Mouse (Mus musculus) kidney, embryonic 14.5 days (tissue): ENCODE measurements around the gene Ripply1. TPM values are rescaled to one million over a fixed set of nuclear protein-coding genes. Genes with fewer than 3 reads are reported as not detected.

Source experiments
- polyA plus RNA-seq: library from polyadenylated mRNA; unstranded; fragments of >200 nt; fragmentation: Nextera tagmentation; extraction: Ambion mirVana; gene quantifications from 2 replicates; pipeline ENCODE4 v1.2.1, GENCODE M21; 2014

Gene Ripply1
- polyA plus RNA-seq, 1 experiment from 2014 or later: not detected

Other genes with a start within 250 kb of the Ripply1 start
- 27.7 and 31.3 TPM in 2 replicates for gene Rnf128, start 219.0 kb downstream of the Ripply1 start, polyA plus RNA-seq
- gene Tbc1d8b, start 97.4 kb downstream of the Ripply1 start, polyA plus RNA-seq: 1.3 and 1.5 TPM in 2 replicates
- gene Gm15013, start 67.9 kb downstream of the Ripply1 start, polyA plus RNA-seq: 0.34 TPM in 1 of 2 replicates, not detected in the other
- 5.0 and 5.2 TPM in 2 replicates for gene Cldn2, start 18.5 kb upstream of the Ripply1 start, polyA plus RNA-seq
- 8.8 and 10.8 TPM in 2 replicates for gene Morc4, start 89.3 kb upstream of the Ripply1 start, polyA plus RNA-seq
- gene Rbm41, start 216.2 kb upstream of the Ripply1 start, polyA plus RNA-seq: 4.1 and 8.9 TPM in 2 replicates